Mouse (Mus musculus) cerebellum, adult 11 months (tissue): Measurements from ENCODE around the gene Speer4d.
"Not testable (repeated sequence)": the region's sequence is repeated elsewhere in the genome, so short reads cannot be mapped to it uniquely, and the experiment has no call there.

Experiments used
- DNase-seq: peaks from one replicate; pipeline ENCODE4 v3.0.0; 2022

Gene Speer4d

GRCm38 (mm10) chr5:15618764-15619163, at the start of gene Speer4d:
TSS of gene Speer4d (plus strand) at chr5:15619064.
- not testable (repeated sequence) for DNase-seq

DNA sequence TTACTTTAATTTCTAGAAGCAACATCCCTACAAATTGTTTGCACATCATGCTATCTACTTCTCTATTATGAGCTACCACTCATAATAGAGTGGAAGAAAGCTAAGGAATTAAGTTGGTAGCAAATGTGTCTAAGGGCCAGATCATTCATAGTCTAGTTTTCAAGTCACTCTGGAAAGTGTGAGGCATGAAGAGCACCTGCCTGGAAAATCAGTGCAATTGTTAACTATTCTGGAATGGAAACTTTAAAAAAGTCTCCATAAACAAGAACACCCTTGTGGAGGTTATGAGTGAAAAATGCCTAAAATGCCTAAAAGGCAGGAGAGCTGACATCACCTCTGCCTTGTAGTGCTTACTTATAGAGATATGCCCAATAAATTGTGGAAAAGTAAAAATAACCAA, 45.1 kb upstream of the Speer4d start:
- not testable (repeated sequence) for DNase-seq

- not testable (repeated sequence) for DNase-seq
These were observed 41.8 kb upstream of the Speer4d start, which contains the start of gene Gm21083 for GRCm38 (mm10) chr5:15577033-15577432. TSS of gene Gm21083 (plus strand) at chr5:15577333.

DNA sequence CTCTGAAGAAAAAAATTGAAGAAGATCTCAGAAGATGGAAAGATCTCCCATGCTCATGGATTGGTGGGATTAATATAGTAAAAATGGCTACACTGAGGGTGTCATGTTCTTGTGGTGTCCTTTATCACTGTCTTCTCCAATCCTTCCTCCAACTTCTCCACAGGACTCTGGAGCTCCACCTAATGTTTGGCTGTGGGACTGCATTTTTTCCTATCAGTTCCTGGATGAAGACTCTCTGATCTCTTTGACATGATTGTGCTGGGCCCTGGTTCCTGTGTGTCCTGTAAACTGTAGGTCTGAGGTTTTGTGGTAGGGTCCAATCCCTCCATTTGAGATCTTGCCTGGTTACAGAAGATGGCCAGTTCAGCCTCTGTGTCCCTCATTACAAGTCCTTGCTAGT, 32.5 kb upstream of the Speer4d start:
- DNase-seq, result not testable (repeated sequence)

- not testable (repeated sequence) for DNase-seq
These were observed 30.6 kb upstream of the Speer4d start for GRCm38 (mm10) chr5:15588291-15588690.

DNA sequence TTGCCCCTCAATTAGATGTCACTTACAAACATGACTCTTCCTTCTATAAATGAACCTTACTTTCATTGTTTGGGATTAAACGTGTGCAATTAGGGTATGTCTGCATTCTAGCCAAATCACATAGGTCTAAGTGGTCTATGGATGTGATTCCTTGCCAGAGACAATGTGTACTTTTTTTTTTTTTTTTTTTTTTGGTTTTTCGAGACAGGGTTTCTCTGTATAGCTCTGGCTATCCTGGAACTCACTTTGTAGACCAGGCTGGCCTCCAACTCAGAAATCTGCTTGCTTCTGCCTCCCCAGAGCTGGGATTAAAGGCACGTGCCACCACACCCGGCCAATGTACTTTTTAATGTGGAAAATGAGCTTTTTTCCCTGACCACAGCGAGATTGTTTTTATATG, 28.2 kb upstream of the Speer4d start:
- not testable (repeated sequence) for DNase-seq

- not testable (repeated sequence) for DNase-seq
These were observed 27.3 kb upstream of the Speer4d start for GRCm38 (mm10) chr5:15591577-15591976.

DNA sequence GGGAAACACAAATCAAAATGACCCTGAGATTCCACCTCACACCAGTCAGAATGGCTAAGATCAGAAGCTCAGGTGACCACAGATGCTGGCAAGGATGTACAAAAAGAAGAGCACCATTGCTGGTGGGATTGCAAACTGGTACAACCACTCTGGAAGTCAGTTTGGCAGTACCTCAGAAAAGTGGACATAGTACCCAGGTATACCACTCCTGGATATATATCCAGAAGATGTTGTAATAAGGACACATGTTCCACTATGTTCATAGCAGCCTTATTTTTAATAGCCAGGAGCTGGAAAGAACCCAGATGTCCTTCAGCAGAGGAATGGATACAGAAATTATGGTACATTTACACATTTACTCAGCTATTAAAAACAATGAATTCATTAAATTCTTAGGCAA, 20.0 kb upstream of the Speer4d start:
- DNase-seq, result not testable (repeated sequence)

GRCm38 (mm10) chr5:15600342-15600741, 18.5 kb upstream of the Speer4d start:
- DNase-seq, result not testable (repeated sequence)

DNA sequence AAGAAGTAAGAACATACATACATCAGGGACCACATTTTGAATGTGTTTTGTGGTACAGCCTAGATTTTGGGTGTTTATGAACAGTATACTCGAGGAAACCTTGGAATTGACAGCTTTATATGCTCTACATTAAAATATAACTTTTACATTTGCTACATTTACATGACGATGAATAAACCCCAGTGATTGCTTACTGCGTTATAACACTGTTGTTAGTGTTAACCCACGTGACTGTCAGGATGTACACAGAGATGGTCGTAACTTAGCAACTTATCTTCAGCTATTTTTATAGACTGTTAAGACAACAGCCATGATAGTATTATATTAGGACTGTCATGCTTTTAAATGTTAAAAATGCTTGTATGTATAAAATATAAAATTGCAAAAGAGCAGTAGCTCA, 17.4 kb upstream of the Speer4d start:
- not testable (repeated sequence) for DNase-seq

GRCm38 (mm10) chr5:15601960-15602359, 16.9 kb upstream of the Speer4d start:
- not testable (repeated sequence) for DNase-seq

GRCm38 (mm10) chr5:15602424-15602947, 16.4 kb upstream of the Speer4d start:
- DNase-seq, result not testable (repeated sequence)

DNA sequence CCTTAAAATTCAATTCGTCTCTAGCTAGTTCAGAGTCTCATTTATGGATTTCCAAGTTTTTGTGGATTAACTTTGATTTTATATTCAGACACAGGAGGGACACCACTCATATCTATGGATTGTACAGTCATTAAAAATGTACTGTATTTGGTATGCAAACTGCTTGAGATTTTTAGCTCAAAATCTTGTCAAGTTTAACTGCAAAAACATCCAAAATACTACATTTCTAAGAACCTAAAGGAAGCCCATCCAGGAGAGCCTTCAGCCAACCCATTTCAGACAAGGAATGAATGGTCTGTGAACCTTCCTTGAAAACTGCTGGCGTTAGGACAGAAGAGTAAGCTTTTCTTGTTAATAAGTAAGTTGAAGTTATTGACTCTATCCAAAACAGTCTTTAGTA, 15.9 kb upstream of the Speer4d start:
- not testable (repeated sequence) for DNase-seq

DNA sequence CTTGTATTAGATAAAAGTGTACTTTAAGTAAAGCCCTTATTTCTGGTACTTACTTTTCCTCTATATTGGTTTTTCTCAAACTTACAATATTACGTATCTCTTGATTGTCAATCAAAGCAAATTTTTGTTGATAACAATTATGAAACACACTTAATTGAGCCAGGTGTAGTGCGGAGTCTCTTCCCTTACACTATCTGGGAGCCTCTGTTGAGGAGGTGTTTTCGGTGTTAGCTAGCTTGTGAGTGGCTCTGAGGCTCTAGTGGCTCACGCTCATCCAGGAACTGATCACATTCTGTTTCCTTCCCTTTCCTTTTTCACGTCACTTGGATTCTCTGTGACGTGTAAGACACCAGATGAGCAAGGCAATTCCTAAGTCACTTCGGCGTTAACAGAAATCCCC, 15.3 kb upstream of the Speer4d start:
- DNase-seq, result not testable (repeated sequence)

- not testable (repeated sequence) for DNase-seq
These were observed 12.2 kb upstream of the Speer4d start for GRCm38 (mm10) chr5:15606677-15607076.

GRCm38 (mm10) chr5:15610695-15611094, 8.2 kb upstream of the Speer4d start:
- DNase-seq, result not testable (repeated sequence)

DNA sequence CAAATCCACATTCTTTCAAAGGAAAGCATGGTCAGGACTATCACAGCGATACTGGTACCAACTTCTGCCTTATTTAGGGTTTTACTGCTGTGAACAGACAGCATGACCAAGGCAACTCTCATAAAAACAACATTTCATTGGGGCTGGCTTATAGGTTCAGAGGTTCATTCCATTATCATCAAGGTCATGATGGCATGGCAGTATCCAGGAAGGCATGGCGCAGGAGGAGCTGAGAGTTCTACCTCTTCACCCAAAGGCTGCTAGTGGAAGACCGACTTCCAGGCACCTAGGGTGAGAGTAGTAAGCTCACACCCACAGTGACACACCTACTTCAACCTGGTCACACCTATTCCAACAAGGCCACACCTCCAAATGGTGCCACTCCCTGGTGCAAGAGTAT, 2.7 kb upstream of the Speer4d start:
- DNase-seq, result not testable (repeated sequence)

- not testable (repeated sequence) for DNase-seq
These were observed 9.3 kb downstream of the Speer4d start for GRCm38 (mm10) chr5:15628136-15628535.

- DNase-seq, result not testable (repeated sequence)
These were observed 11.2 kb downstream of the Speer4d start for GRCm38 (mm10) chr5:15630068-15630467.

- not testable (repeated sequence) for DNase-seq
These were observed 18.8 kb downstream of the Speer4d start for GRCm38 (mm10) chr5:15637637-15638036.

- not testable (repeated sequence) for DNase-seq
These were observed 26.8 kb downstream of the Speer4d start for GRCm38 (mm10) chr5:15645707-15646106.

GRCm38 (mm10) chr5:15652334-15652733, 33.5 kb downstream of the Speer4d start:
- DNase-seq, result not testable (repeated sequence)

DNA sequence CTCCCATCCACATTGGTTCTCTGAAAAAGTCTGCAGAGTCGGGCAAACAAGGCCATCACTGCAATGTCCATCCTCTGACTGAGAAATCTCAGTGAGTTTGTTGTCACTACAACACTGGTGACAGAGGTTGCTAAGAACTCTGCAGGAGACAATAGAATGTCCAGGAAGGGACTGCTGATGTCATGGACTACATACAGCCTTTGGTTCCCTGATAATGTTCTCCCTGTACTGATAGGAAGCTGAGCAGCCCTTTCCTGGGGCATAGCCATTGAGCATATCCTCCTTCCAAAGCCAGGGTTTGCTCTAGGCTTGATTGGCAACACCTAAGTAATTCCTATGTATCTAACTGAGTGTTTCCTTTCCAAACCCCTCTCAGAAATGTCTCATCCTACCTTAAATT, 38.1 kb downstream of the Speer4d start, which contains the start of gene 4930572O03Rik:
4930572O03Rik (minus strand) TSS at position 101 of the 400 bp plus-strand sequence.
- not testable (repeated sequence) for DNase-seq

DNA sequence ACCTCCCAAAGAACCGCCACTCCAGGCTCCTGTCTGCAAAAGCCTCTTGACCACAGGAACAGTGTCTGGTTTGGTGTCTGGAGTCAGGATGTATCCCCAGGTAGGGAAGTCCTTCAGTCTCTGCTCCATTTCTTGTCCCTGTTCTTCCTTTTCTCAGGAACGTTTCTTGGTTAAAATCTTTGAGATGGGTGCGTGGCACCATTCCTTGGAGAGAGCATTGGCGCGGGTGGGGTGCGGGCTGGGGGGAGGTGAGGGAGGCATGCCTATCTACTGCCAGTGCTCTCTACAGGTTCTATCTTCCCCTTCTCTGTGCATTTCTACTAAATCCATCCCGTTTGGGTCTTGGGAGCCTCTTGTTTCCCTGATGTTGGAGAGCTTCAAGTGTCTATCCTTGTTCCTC, 45.0 kb downstream of the Speer4d start:
- DNase-seq, result not testable (repeated sequence)

DNA sequence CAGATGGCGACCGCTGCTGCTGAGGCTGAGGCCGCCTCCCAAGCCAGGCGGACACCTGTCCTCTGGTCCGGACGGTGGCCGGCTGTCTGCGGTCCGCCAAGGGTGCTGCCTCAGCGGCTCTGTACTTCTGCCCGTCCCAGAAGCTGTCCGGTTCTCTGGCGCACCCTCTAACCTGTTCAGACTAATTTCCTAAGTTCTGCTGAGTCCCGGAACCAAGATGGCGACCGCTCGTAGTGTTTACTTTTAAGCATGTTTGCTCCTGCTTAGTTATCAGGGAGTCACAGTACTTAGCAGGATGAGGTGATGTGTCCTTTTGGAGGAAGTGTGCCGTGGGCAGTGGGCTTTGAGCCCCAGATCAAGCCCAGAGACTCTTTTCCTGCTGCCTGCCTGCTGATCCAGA, 51.9 kb downstream of the Speer4d start:
- DNase-seq, result not testable (repeated sequence)
